ENCODE assay signal across 17 mouse cellular contexts in the genomic region with DNA sequence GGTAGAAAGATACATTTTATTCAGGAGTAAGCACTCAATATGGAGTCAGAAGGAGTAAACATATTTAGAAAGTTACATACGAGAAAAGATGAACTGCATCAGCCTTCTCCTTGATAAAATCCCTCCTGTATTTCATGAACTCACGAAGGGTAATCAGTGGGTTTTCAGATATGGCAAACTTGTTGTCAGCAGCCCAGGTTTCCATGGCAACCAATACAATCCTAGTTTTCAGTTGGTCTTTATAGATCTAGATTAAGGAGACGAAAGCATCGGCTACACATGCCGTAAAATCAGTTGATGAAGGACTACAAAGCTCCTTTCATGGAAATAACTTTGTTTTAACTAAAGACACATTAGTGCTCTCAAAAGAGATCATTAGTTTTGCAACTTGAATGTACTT.
DNase-seq lines count a peak whose midpoint lies in the region; ATAC-seq and TF ChIP-seq lines count a peak whose summit lies in the region.
"Had no signal": no experiment of that assay in that cellular context is flagged by ENCODE, and none has a peak within 500 bp of the region (broad histone marks: within the 10 kb centered on the region; RNA-seq: fewer than 3 reads in every experiment).

No protein-coding gene starts in this region.

- no peak for ATAC-seq in embryonic facial prominence, embryonic 11.5 days (replicated peaks; ENCODE audit: insufficient number of reproducible peaks, low FRiP score, low TSS enrichment, low read depth)
- peak; percentile 30; the same call in 1 of the 2 replicates for ATAC-seq in midbrain, embryonic 11.5 days (ENCODE audit: low FRiP score)
- no peak for ATAC-seq in midbrain, embryonic 13.5 days
- ATAC-seq in forebrain, postnatal 0 days = peak; percentile 79
- ATAC-seq: intestine, postnatal 0 days had no signal

- H3K27me3 ChIP-seq in embryonic facial prominence, embryonic 11.5 days (ENCODE audit: control insufficient read depth, insufficient read depth, low read length) = no peaks in the 10 kb centered on the region
- no peaks in the 10 kb centered on the region for H3K27me3 ChIP-seq in embryonic facial prominence, embryonic 10.5 days (replicated peaks; ENCODE audit: low read depth, poor library complexity, severe bottlenecking)
- H3K27me3 ChIP-seq in midbrain, embryonic 11.5 days (ENCODE audit: control insufficient read depth, insufficient read depth, low read length) = no peaks in the 10 kb centered on the region
- H3K27me3 ChIP-seq in midbrain, embryonic 13.5 days = no peaks in the 10 kb centered on the region
- H3K27me3 ChIP-seq in forebrain, postnatal 0 days (ENCODE audit: insufficient read depth, low read length) = no peaks in the 10 kb centered on the region
- H3K27me3 ChIP-seq: CH12.LX; heart, embryonic 13.5 days; liver, embryonic 13.5 days; midbrain, embryonic 12.5 days had no signal

- H3K27ac ChIP-seq in embryonic facial prominence, embryonic 11.5 days (replicated peaks; ENCODE audit: low read depth, low read length) = no peak overlapping the region
- H3K27ac ChIP-seq in embryonic facial prominence, embryonic 10.5 days (replicated peaks) = no peak overlapping the region
- no peak overlapping the region for H3K27ac ChIP-seq in midbrain, embryonic 11.5 days (ENCODE audit: low read depth, low read length)
- no peak overlapping the region for H3K27ac ChIP-seq in midbrain, embryonic 13.5 days
- no peak overlapping the region for H3K27ac ChIP-seq in forebrain, postnatal 0 days (ENCODE audit: low read depth, low read length)
- H3K27ac ChIP-seq: heart, embryonic 13.5 days; liver, embryonic 13.5 days; midbrain, embryonic 12.5 days had no signal

- no peak overlapping the region for H3K4me2 ChIP-seq in embryonic facial prominence, embryonic 11.5 days (ENCODE audit: low read depth, low read length)
- no peak overlapping the region for H3K4me2 ChIP-seq in midbrain, embryonic 11.5 days
- H3K4me2 ChIP-seq in midbrain, embryonic 13.5 days (replicated peaks) = no peak overlapping the region
- H3K4me2 ChIP-seq in forebrain, postnatal 0 days (ENCODE audit: low read depth) = no peak overlapping the region
- H3K4me2 ChIP-seq: heart, embryonic 13.5 days; liver, embryonic 13.5 days; midbrain, embryonic 12.5 days had no signal

- H3K4me1 ChIP-seq in embryonic facial prominence, embryonic 11.5 days (ENCODE audit: control insufficient read depth, insufficient read depth, low read length) = no peaks in the 10 kb centered on the region
- no peaks in the 10 kb centered on the region for H3K4me1 ChIP-seq in embryonic facial prominence, embryonic 10.5 days
- H3K4me1 ChIP-seq in midbrain, embryonic 11.5 days (ENCODE audit: control insufficient read depth, insufficient read depth, low read length) = no peaks in the 10 kb centered on the region
- H3K4me1 ChIP-seq in midbrain, embryonic 13.5 days (replicated peaks) = peaks cover 12% of the 10 kb centered on the region; the same call in 1 of the 2 replicates
- H3K4me1 ChIP-seq in forebrain, postnatal 0 days (ENCODE audit: insufficient read depth) = no peaks in the 10 kb centered on the region
- H3K4me1 ChIP-seq: liver, embryonic 13.5 days; midbrain, embryonic 12.5 days had no signal

- intact Hi-C loops in left cerebral cortex, postnatal 14 days (cut with DNase I) = no loop called here

- TF ChIP-seq CTCF in brain, embryonic 14.5 days (IDR thresholded peaks at IDR 0.05; ENCODE audit: borderline replicate concordance, extremely low read depth, insufficient read depth, insufficient read length) = no peak
- no peak for TF ChIP-seq CTCF in forebrain, postnatal 0 days (IDR thresholded peaks at IDR 0.05; ENCODE audit: low read depth)

- H3K4me3 ChIP-seq in embryonic facial prominence, embryonic 11.5 days (ENCODE audit: low read depth, low read length) = no peak overlapping the region
- H3K4me3 ChIP-seq in embryonic facial prominence, embryonic 10.5 days = no peak overlapping the region
- no peak overlapping the region for H3K4me3 ChIP-seq in midbrain, embryonic 11.5 days (ENCODE audit: low read depth, low read length)
- H3K4me3 ChIP-seq in midbrain, embryonic 13.5 days (replicated peaks) = no peak overlapping the region
- H3K4me3 ChIP-seq in forebrain, postnatal 0 days (ENCODE audit: low read depth, low read length) = no peak overlapping the region
- H3K4me3 ChIP-seq: heart, embryonic 13.5 days; liver, embryonic 13.5 days; midbrain, embryonic 12.5 days had no signal

- no peak for TF ChIP-seq POLR2A in brain, embryonic 14.5 days (IDR thresholded peaks at IDR 0.05; ENCODE audit: borderline replicate concordance, extremely low read depth, insufficient read depth, insufficient read length, poor library complexity, severe bottlenecking)

- no peaks in the 10 kb centered on the region for H3K36me3 ChIP-seq in embryonic facial prominence, embryonic 11.5 days (replicated peaks; ENCODE audit: control insufficient read depth, insufficient read depth, low read depth, low read length)
- no peaks in the 10 kb centered on the region for H3K36me3 ChIP-seq in embryonic facial prominence, embryonic 10.5 days (replicated peaks)
- H3K36me3 ChIP-seq in midbrain, embryonic 11.5 days (ENCODE audit: control insufficient read depth, insufficient read depth, low read length) = no peaks in the 10 kb centered on the region
- no peaks in the 10 kb centered on the region for H3K36me3 ChIP-seq in midbrain, embryonic 13.5 days
- H3K36me3 ChIP-seq in forebrain, postnatal 0 days (ENCODE audit: insufficient read depth) = 0 out of 2 replicates have a peak, but pooled peaks cover 3% of the 10 kb centered on the region
- H3K36me3 ChIP-seq: heart, embryonic 13.5 days; liver, embryonic 13.5 days; midbrain, embryonic 12.5 days had no signal

- peak; percentile 46 for DNase-seq in embryonic facial prominence, embryonic 11.5 days (ENCODE audit: low spot score)
- DNase-seq in embryonic facial prominence, embryonic 10.5 days (ENCODE audit: low spot score) = no peak
- DNase-seq in midbrain, embryonic 11.5 days (ENCODE audit: low spot score, missing footprints) = peak; percentile 86
- DNase-seq in brain, embryonic 14.5 days (ENCODE audit: low read depth) = peak; percentile 77
- DNase-seq in forebrain, postnatal 0 days = peak; percentile 75
- DNase-seq in lung, postnatal 14 days = no peak
- DNase-seq in left cerebral cortex, postnatal 14 days (ENCODE audit: low spot score in 2 of 2) = no peak
- DNase-seq: cerebellum, adult 11 months; cerebellum, postnatal 36 days; heart, postnatal 4 days; kidney, postnatal 10 days; liver, embryonic 13.5 days had no signal

- WGBS in embryonic facial prominence, embryonic 11.5 days = 65% methylated on average over 5 of the region's 5 CpGs
- 74% methylated on average over 5 of the region's 5 CpGs for WGBS in embryonic facial prominence, embryonic 10.5 days
- 41% methylated on average over 5 of the region's 5 CpGs for WGBS in midbrain, embryonic 11.5 days
- WGBS in midbrain, embryonic 13.5 days = 19% methylated on average over 5 of the region's 5 CpGs
- 10% methylated on average over 5 of the region's 5 CpGs for WGBS in forebrain, postnatal 0 days

- no peaks in the 10 kb centered on the region for H3K9me3 ChIP-seq in embryonic facial prominence, embryonic 11.5 days (replicated peaks; ENCODE audit: control insufficient read depth, low read length)
- no peaks in the 10 kb centered on the region for H3K9me3 ChIP-seq in embryonic facial prominence, embryonic 10.5 days
- no peaks in the 10 kb centered on the region for H3K9me3 ChIP-seq in midbrain, embryonic 11.5 days (ENCODE audit: control insufficient read depth, low read length)
- no peaks in the 10 kb centered on the region for H3K9me3 ChIP-seq in midbrain, embryonic 13.5 days
- no peaks in the 10 kb centered on the region for H3K9me3 ChIP-seq in forebrain, postnatal 0 days (ENCODE audit: low read length)
- H3K9me3 ChIP-seq: heart, embryonic 13.5 days; liver, embryonic 13.5 days; midbrain, embryonic 12.5 days had no signal

- no peak overlapping the region for H3K9ac ChIP-seq in embryonic facial prominence, embryonic 11.5 days (replicated peaks; ENCODE audit: low read length)
- no peak overlapping the region for H3K9ac ChIP-seq in midbrain, embryonic 11.5 days (ENCODE audit: low read length)
- H3K9ac ChIP-seq in midbrain, embryonic 13.5 days (replicated peaks) = no peak overlapping the region
- H3K9ac ChIP-seq in forebrain, postnatal 0 days = no peak overlapping the region
- H3K9ac ChIP-seq: heart, embryonic 13.5 days; liver, embryonic 13.5 days; midbrain, embryonic 12.5 days had no signal

Comparison
In these comparisons a context has a peak if more than half of its experiments do, and no peak if none do; other contexts are left out.
1. ATAC-seq: peak in midbrain, embryonic 11.5 days (single experiment) and forebrain, postnatal 0 days (single experiment); none in embryonic facial prominence, embryonic 11.5 days (single experiment) and midbrain, embryonic 13.5 days (single experiment).
2. DNase-seq: peak in embryonic facial prominence, embryonic 11.5 days (single experiment), midbrain, embryonic 11.5 days (single experiment), brain, embryonic 14.5 days (single experiment) and forebrain, postnatal 0 days (single experiment); none in embryonic facial prominence, embryonic 10.5 days (single experiment), lung, postnatal 14 days (single experiment) and left cerebral cortex, postnatal 14 days (0 of 2).